Mouse (Mus musculus): ENCODE results near the gene Kifc5b. TPM values are rescaled to one million over a fixed set of nuclear protein-coding genes. Genes with fewer than 3 reads are reported as not detected.

Gene Kifc5b
- polyA plus RNA-seq, 1 experiment: 26.0 TPM

- H3K27me3 ChIP-seq (ENCODE audit: control insufficient read depth, insufficient read depth, low read length): no peaks in the 10 kb centered on the region
- no peak overlapping the region for H3K27ac ChIP-seq (ENCODE audit: control insufficient read depth, insufficient read depth, low read length)
- no peaks in the 10 kb centered on the region; the same call in 1 of the 2 replicates for H3K36me3 ChIP-seq (ENCODE audit: control insufficient read depth, insufficient read depth, low read length)
- TF ChIP-seq CTCF (IDR thresholded peaks at IDR 0.05; ENCODE audit: borderline replicate concordance, control insufficient read depth, extremely low read depth, insufficient read depth, low read length, poor library complexity) (no peak), POLR2A (IDR thresholded peaks at IDR 0.05; ENCODE audit: control insufficient read depth, extremely low read depth, insufficient read depth, low read length, poor library complexity) (peak; percentile 8; the same call in 1 of the 2 replicates)
- WGBS: 5% methylated on average over 13 of the region's 13 CpGs
- H3K4me1 ChIP-seq (replicated peaks; ENCODE audit: control insufficient read depth, insufficient read depth, low read length): peaks cover 28% of the 10 kb centered on the region
- no peak for DNase-seq
- peak overlapping the region; percentile 75 for H3K4me3 ChIP-seq (ENCODE audit: control insufficient read depth, insufficient read depth, low read length)
Observed at GRCm38 (mm10) chr17:26933419-26933818, 16.5 kb downstream of the Kifc5b start.

GRCm38 (mm10) chr17:26933885-26934827, 17.3 kb downstream of the Kifc5b start:
- WGBS: 90% methylated on average over 16 of the region's 16 CpGs
- H3K27me3 ChIP-seq (ENCODE audit: control insufficient read depth, insufficient read depth, low read length): no peaks in the 10 kb centered on the region
- DNase-seq: no peak
- H3K27ac ChIP-seq (ENCODE audit: control insufficient read depth, insufficient read depth, low read length): no peak overlapping the region
- H3K4me1 ChIP-seq (replicated peaks; ENCODE audit: control insufficient read depth, insufficient read depth, low read length): peaks cover 31% of the 10 kb centered on the region
- H3K4me3 ChIP-seq (ENCODE audit: control insufficient read depth, insufficient read depth, low read length): peak overlapping the region; percentile 75; the same call in 1 of the 2 replicates
- H3K36me3 ChIP-seq (ENCODE audit: control insufficient read depth, insufficient read depth, low read length): no peaks in the 10 kb centered on the region; the same call in 1 of the 2 replicates
- no peak for TF ChIP-seq CTCF (IDR thresholded peaks at IDR 0.05; ENCODE audit: borderline replicate concordance, control insufficient read depth, extremely low read depth, insufficient read depth, low read length, poor library complexity)
- no peak for TF ChIP-seq POLR2A (IDR thresholded peaks at IDR 0.05; ENCODE audit: control insufficient read depth, extremely low read depth, insufficient read depth, low read length, poor library complexity)

- H3K36me3 ChIP-seq (ENCODE audit: control insufficient read depth, insufficient read depth, low read length): no peaks in the 10 kb centered on the region; the same call in 1 of the 2 replicates
- no peak for TF ChIP-seq CTCF (IDR thresholded peaks at IDR 0.05; ENCODE audit: borderline replicate concordance, control insufficient read depth, extremely low read depth, insufficient read depth, low read length, poor library complexity)
- TF ChIP-seq POLR2A (IDR thresholded peaks at IDR 0.05; ENCODE audit: control insufficient read depth, extremely low read depth, insufficient read depth, low read length, poor library complexity): no peak
- 97% methylated on average over 9 of the region's 9 CpGs for WGBS
- H3K27me3 ChIP-seq (ENCODE audit: control insufficient read depth, insufficient read depth, low read length): no peaks in the 10 kb centered on the region
- H3K4me3 ChIP-seq (ENCODE audit: control insufficient read depth, insufficient read depth, low read length): no peak overlapping the region
- H3K4me1 ChIP-seq (replicated peaks; ENCODE audit: control insufficient read depth, insufficient read depth, low read length): peaks cover 33% of the 10 kb centered on the region
- DNase-seq: no peak
- no peak overlapping the region for H3K27ac ChIP-seq (ENCODE audit: control insufficient read depth, insufficient read depth, low read length)
Observed at GRCm38 (mm10) chr17:26935027-26935426, 18.1 kb downstream of the Kifc5b start.

- no peak overlapping the region for H3K27ac ChIP-seq (ENCODE audit: control insufficient read depth, insufficient read depth, low read length)
- no peaks in the 10 kb centered on the region for H3K27me3 ChIP-seq (ENCODE audit: control insufficient read depth, insufficient read depth, low read length)
- TF ChIP-seq CTCF (IDR thresholded peaks at IDR 0.05; ENCODE audit: borderline replicate concordance, control insufficient read depth, extremely low read depth, insufficient read depth, low read length, poor library complexity) (no peak), POLR2A (IDR thresholded peaks at IDR 0.05; ENCODE audit: control insufficient read depth, extremely low read depth, insufficient read depth, low read length, poor library complexity) (no peak)
- DNase-seq: no peak
- no peak overlapping the region for H3K4me3 ChIP-seq (ENCODE audit: control insufficient read depth, insufficient read depth, low read length)
- 95% methylated on average over 12 of the region's 12 CpGs for WGBS
- H3K36me3 ChIP-seq (ENCODE audit: control insufficient read depth, insufficient read depth, low read length): no peaks in the 10 kb centered on the region; the same call in 1 of the 2 replicates
- peaks cover 41% of the 10 kb centered on the region for H3K4me1 ChIP-seq (replicated peaks; ENCODE audit: control insufficient read depth, insufficient read depth, low read length)
Observed at GRCm38 (mm10) chr17:26936453-26936852, 19.6 kb downstream of the Kifc5b start.

- 95% methylated on average over 15 of the region's 15 CpGs for WGBS
- Histone ChIP-seq H3K27me3 (ENCODE audit: control insufficient read depth, insufficient read depth, low read length) (no peaks in the 10 kb centered on the region), H3K27ac (ENCODE audit: control insufficient read depth, insufficient read depth, low read length) (no peak overlapping the region), H3K36me3 (ENCODE audit: control insufficient read depth, insufficient read depth, low read length) (no peaks in the 10 kb centered on the region; the same call in 1 of the 2 replicates), H3K4me1 (replicated peaks; ENCODE audit: control insufficient read depth, insufficient read depth, low read length) (peaks cover 41% of the 10 kb centered on the region), H3K4me3 (ENCODE audit: control insufficient read depth, insufficient read depth, low read length) (no peak overlapping the region)
- TF ChIP-seq POLR2A (IDR thresholded peaks at IDR 0.05; ENCODE audit: control insufficient read depth, extremely low read depth, insufficient read depth, low read length, poor library complexity): no peak
- no peak for TF ChIP-seq CTCF (IDR thresholded peaks at IDR 0.05; ENCODE audit: borderline replicate concordance, control insufficient read depth, extremely low read depth, insufficient read depth, low read length, poor library complexity)
- DNase-seq: no peak
Observed at GRCm38 (mm10) chr17:26936921-26937695, 20.2 kb downstream of the Kifc5b start.
